Comparison of ENCODE assay signal across 13 mouse cellular contexts in the genomic region with DNA sequence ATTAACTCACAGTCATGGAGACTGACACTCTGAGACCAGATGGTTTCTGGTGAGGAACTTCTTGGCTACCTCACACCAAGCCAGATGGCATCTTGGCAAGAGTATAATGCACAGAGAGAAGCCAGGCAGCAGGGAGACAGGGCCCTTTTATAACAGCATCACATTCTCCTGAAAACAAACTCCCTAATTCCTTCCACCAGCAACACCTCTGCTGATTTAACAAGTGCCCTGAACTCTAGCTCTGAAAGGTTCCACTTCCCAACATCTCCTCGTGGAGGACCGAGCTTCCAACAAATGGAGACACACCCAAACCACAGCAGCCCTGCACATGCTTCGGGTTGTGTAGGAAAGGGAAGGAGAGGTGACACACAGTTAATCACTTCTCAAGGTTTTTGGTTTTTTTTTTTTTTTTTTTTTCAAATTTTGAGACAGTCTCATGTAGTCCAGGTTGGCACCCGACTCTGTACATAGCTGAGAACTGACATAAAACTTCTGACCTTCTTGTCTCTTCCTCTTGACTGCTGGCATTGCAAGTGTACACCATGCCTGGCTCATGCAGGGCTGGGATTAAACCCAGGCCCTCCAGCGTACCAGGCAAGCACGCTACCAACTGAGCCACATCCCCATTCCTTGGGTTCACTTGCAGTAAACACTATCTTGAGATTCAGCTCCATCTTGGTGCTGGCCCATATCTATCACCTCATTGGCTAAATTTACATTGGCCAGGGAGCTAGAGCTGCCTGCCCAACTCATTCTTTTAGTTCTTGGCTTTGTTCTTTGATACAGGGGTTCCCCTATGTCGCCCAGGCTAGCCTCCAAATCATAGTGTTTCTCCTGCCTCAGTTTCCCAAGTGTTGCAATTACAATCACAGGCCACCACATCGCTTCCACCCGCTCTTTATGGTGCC. TPM values are rescaled to one million over a fixed set of nuclear protein-coding genes. Genes with fewer than 3 reads are reported as not detected.
A peak's percentile ranks its signal among the peaks of the same experiment; 100 is the strongest.
DNase-seq lines count a peak whose midpoint lies in the region; ATAC-seq lines count a peak whose summit lies in the region.
"Had no signal": no experiment of that assay in that cellular context is flagged by ENCODE, and none has a peak within 500 bp of the region (broad histone marks: within the 10 kb centered on the region; RNA-seq: fewer than 3 reads in every experiment).

No protein-coding gene starts in this region.

- WGBS in heart, embryonic 14.5 days = 54% methylated on average over 9 of the region's 9 CpGs

- no peak overlapping the region for H3K4me3 ChIP-seq in heart, embryonic 14.5 days (ENCODE audit: control insufficient read depth in 1 of 2, insufficient read depth in 1 of 2, low read depth in 1 of 2, low read length in 2 of 2)
- H3K4me3 ChIP-seq: heart, adult 2 months; limb, embryonic 10.5 days had no signal

- 0 out of 2 replicates have a peak, but pooled peaks have one; percentile 3 for ATAC-seq in frontal cortex, adult (ENCODE audit: low TSS enrichment)
- ATAC-seq in heart, embryonic 14.5 days (ENCODE audit: insufficient number of reproducible peaks, insufficient read depth, low FRiP score, low read depth) = no peak
- ATAC-seq: CD4-positive, CD25-positive, alpha-beta regulatory T cell, adult 4 months had no signal

- peak overlapping the region; percentile 35 to 71; a peak in 3 of 4 replicates for H3K27ac ChIP-seq in heart, embryonic 14.5 days (replicated peaks in 1 of 2; ENCODE audit: control insufficient read depth in 1 of 2, insufficient read depth in 1 of 2, low read depth in 2 of 2, low read length in 2 of 2)
- H3K27ac ChIP-seq: heart, adult 2 months; limb, embryonic 10.5 days had no signal

- no peaks in the 10 kb centered on the region for H3K9me3 ChIP-seq in heart, embryonic 14.5 days (ENCODE audit: control insufficient read depth, low read length)
- H3K9me3 ChIP-seq: limb, embryonic 10.5 days had no signal

- peak overlapping the region; percentile 40 for H3K4me2 ChIP-seq in heart, embryonic 14.5 days (ENCODE audit: low read length)

- H3K9ac ChIP-seq in heart, embryonic 14.5 days (ENCODE audit: low read length) = no peak overlapping the region

- DNase-seq in frontal cortex, postnatal 14 days (ENCODE audit: low spot score in 2 of 2) = no peak
- DNase-seq in right cerebral cortex, adult 18-20 months = peak; percentile 44
- DNase-seq in right cerebral cortex, postnatal 25 days = no peak
- peak; percentile 39 for DNase-seq in telencephalon, adult 2 months (ENCODE audit: low read depth, low spot score)
- DNase-seq in thymus, postnatal 4 days = no peak
- no peak for DNase-seq in spleen, postnatal 10 days (ENCODE audit: low spot score in 2 of 2)
- DNase-seq: kidney, adult 2 months; lung, adult 2 months had no signal

- no peaks in the 10 kb centered on the region for H3K36me3 ChIP-seq in heart, embryonic 14.5 days (ENCODE audit: control insufficient read depth, insufficient read depth, low read length)
- H3K36me3 ChIP-seq: limb, embryonic 10.5 days had no signal

- no peaks in the 10 kb centered on the region for H3K27me3 ChIP-seq in heart, embryonic 14.5 days (ENCODE audit: control insufficient read depth, insufficient read depth, low read length)

- peaks cover 19 to 38% of the 10 kb centered on the region in 2 experiments for H3K4me1 ChIP-seq in heart, embryonic 14.5 days (ENCODE audit: control insufficient read depth in 2 of 2, insufficient read depth in 2 of 2, low read length in 2 of 2)

RNA-seq across cellular contexts. Expression of a gene that starts 13.7 kb away (rescaled TPM):
- polyA plus RNA-seq in heart, embryonic 14.5 days (2014; fragmentation: Nextera tagmentation; extraction: Ambion mirVana) = 23.6 and 26.0 TPM in 2 replicates

RNA-seq across cellular contexts. Expression of a gene that starts 17.8 kb away (rescaled TPM):
- 52.3 and 55.6 TPM in 2 replicates for polyA plus RNA-seq in heart, embryonic 14.5 days (2014; fragmentation: Nextera tagmentation; extraction: Ambion mirVana)

Comparison
In these comparisons a context has a peak if more than half of its experiments do, and no peak if none do; other contexts are left out.
1. DNase-seq: peak in right cerebral cortex, adult 18-20 months (single experiment) and telencephalon, adult 2 months (single experiment); none in frontal cortex, postnatal 14 days (0 of 2), right cerebral cortex, postnatal 25 days (single experiment), thymus, postnatal 4 days (single experiment) and spleen, postnatal 10 days (0 of 2).